Mouse (Mus musculus): ENCODE results near the gene Crat. TPM values are rescaled to one million over a fixed set of nuclear protein-coding genes. Genes with fewer than 3 reads are reported as not detected.

Crat gene
- polyA plus RNA-seq, 1 experiment from 2014 or later = 37.4 TPM

- Histone ChIP-seq H3K4me1 (ENCODE audit: insufficient read depth, low read depth, low read length) (no peaks in the 10 kb centered on the region; the same call in 1 of the 2 replicates), H3K9me3 (ENCODE audit: low read length) (no peaks in the 10 kb centered on the region), H3K9ac (replicated peaks; ENCODE audit: low read depth) (no peak overlapping the region), H3K4me3 (ENCODE audit: low read depth, low read length) (no peak overlapping the region), H3K27ac (ENCODE audit: low read length) (no peak overlapping the region), H3K4me2 (replicated peaks; ENCODE audit: low read depth, low read length) (no peak overlapping the region), H3K36me3 (ENCODE audit: insufficient read depth, low read length) (no peaks in the 10 kb centered on the region), H3K27me3 (replicated peaks; ENCODE audit: insufficient read depth, low read length) (no peaks in the 10 kb centered on the region)
- ATAC-seq (no peak), DNase-seq (ENCODE audit: low spot score) (no peak)
- 58% methylated on average over 13 of the region's 13 CpGs for WGBS
- TF ChIP-seq EP300 (IDR thresholded peaks at IDR 0.05) = no peak
- TF ChIP-seq CTCF (IDR thresholded peaks at IDR 0.05) = no peak
Measured at GRCm38 (mm10) chr2:30456104-30456980, 40.7 kb upstream of the Crat start.

- peaks cover 5% of the 10 kb centered on the region; the same call in 1 of the 2 replicates for H3K36me3 ChIP-seq (ENCODE audit: insufficient read depth, low read length)
- DNase-seq (ENCODE audit: low spot score) (no peak), ATAC-seq (no peak)
- H3K27ac ChIP-seq (ENCODE audit: low read length) = no peak overlapping the region
- no peaks in the 10 kb centered on the region; the same call in 1 of the 2 replicates for H3K4me1 ChIP-seq (ENCODE audit: insufficient read depth, low read depth, low read length)
- no peaks in the 10 kb centered on the region for H3K9me3 ChIP-seq (ENCODE audit: low read length)
- TF ChIP-seq EP300 (IDR thresholded peaks at IDR 0.05) (no peak), CTCF (IDR thresholded peaks at IDR 0.05) (no peak)
- H3K27me3 ChIP-seq (replicated peaks; ENCODE audit: insufficient read depth, low read length) = no peaks in the 10 kb centered on the region
- no peak overlapping the region for H3K4me3 ChIP-seq (ENCODE audit: low read depth, low read length)
- 78% methylated on average over 5 of the region's 5 CpGs for WGBS
- no peak overlapping the region for H3K4me2 ChIP-seq (replicated peaks; ENCODE audit: low read depth, low read length)
- H3K9ac ChIP-seq (replicated peaks; ENCODE audit: low read depth) = no peak overlapping the region
Measured at GRCm38 (mm10) chr2:30454587-30454986, 39.0 kb upstream of the Crat start.

GRCm38 (mm10) chr2:30453570-30453969 is 38.0 kb upstream of the Crat start:
- ATAC-seq (no peak), DNase-seq (ENCODE audit: low spot score) (no peak)
- no peaks in the 10 kb centered on the region for H3K9me3 ChIP-seq (ENCODE audit: low read length)
- TF ChIP-seq EP300 (IDR thresholded peaks at IDR 0.05) = no peak
- TF ChIP-seq CTCF (IDR thresholded peaks at IDR 0.05) = no peak
- H3K36me3 ChIP-seq (ENCODE audit: insufficient read depth, low read length) = peaks cover 10% of the 10 kb centered on the region; the same call in 1 of the 2 replicates
- H3K27me3 ChIP-seq (replicated peaks; ENCODE audit: insufficient read depth, low read length) = no peaks in the 10 kb centered on the region
- no peak overlapping the region for H3K4me3 ChIP-seq (ENCODE audit: low read depth, low read length)
- no peak overlapping the region for H3K9ac ChIP-seq (replicated peaks; ENCODE audit: low read depth)
- no peak overlapping the region for H3K27ac ChIP-seq (ENCODE audit: low read length)
- no peak overlapping the region for H3K4me2 ChIP-seq (replicated peaks; ENCODE audit: low read depth, low read length)
- H3K4me1 ChIP-seq (ENCODE audit: insufficient read depth, low read depth, low read length) = no peaks in the 10 kb centered on the region; the same call in 1 of the 2 replicates
- WGBS = 53% methylated on average over 3 of the region's 3 CpGs

- no peak overlapping the region for H3K4me2 ChIP-seq (replicated peaks; ENCODE audit: low read depth, low read length)
- H3K36me3 ChIP-seq (ENCODE audit: insufficient read depth, low read length) = peaks cover 17% of the 10 kb centered on the region; the same call in 1 of the 2 replicates
- 65% methylated on average over 3 of the region's 3 CpGs for WGBS
- no peaks in the 10 kb centered on the region for H3K9me3 ChIP-seq (ENCODE audit: low read length)
- ATAC-seq (no peak), DNase-seq (ENCODE audit: low spot score) (no peak)
- H3K27me3 ChIP-seq (replicated peaks; ENCODE audit: insufficient read depth, low read length) = no peaks in the 10 kb centered on the region
- H3K4me3 ChIP-seq (ENCODE audit: low read depth, low read length) = no peak overlapping the region
- TF ChIP-seq CTCF (IDR thresholded peaks at IDR 0.05) (no peak), EP300 (IDR thresholded peaks at IDR 0.05) (no peak)
- no peak overlapping the region for H3K27ac ChIP-seq (ENCODE audit: low read length)
- peaks cover 3% of the 10 kb centered on the region; the same call in 1 of the 2 replicates for H3K4me1 ChIP-seq (ENCODE audit: insufficient read depth, low read depth, low read length)
- H3K9ac ChIP-seq (replicated peaks; ENCODE audit: low read depth) = no peak overlapping the region
Measured at GRCm38 (mm10) chr2:30451525-30451924, 35.9 kb upstream of the Crat start.

- Histone ChIP-seq H3K27ac (ENCODE audit: low read length) (no peak overlapping the region), H3K36me3 (ENCODE audit: insufficient read depth, low read length) (peaks cover 17% of the 10 kb centered on the region; the same call in 1 of the 2 replicates), H3K27me3 (replicated peaks; ENCODE audit: insufficient read depth, low read length) (no peaks in the 10 kb centered on the region), H3K4me3 (ENCODE audit: low read depth, low read length) (no peak overlapping the region), H3K9ac (replicated peaks; ENCODE audit: low read depth) (no peak overlapping the region), H3K9me3 (ENCODE audit: low read length) (no peaks in the 10 kb centered on the region), H3K4me2 (replicated peaks; ENCODE audit: low read depth, low read length) (no peak overlapping the region), H3K4me1 (ENCODE audit: insufficient read depth, low read depth, low read length) (peaks cover 7% of the 10 kb centered on the region; the same call in 1 of the 2 replicates)
- 69% methylated on average over 1 of the region's 1 CpGs for WGBS
- TF ChIP-seq CTCF (IDR thresholded peaks at IDR 0.05) = peak; percentile 63
- no peak for TF ChIP-seq EP300 (IDR thresholded peaks at IDR 0.05)
- DNase-seq (ENCODE audit: low spot score) = no peak
- ATAC-seq = no peak
Measured at GRCm38 (mm10) chr2:30450530-30450929, 34.9 kb upstream of the Crat start.

- Histone ChIP-seq H3K36me3 (ENCODE audit: insufficient read depth, low read length) (peaks cover 22% of the 10 kb centered on the region; the same call in 1 of the 2 replicates), H3K4me2 (replicated peaks; ENCODE audit: low read depth, low read length) (no peak overlapping the region), H3K4me3 (ENCODE audit: low read depth, low read length) (no peak overlapping the region), H3K27me3 (replicated peaks; ENCODE audit: insufficient read depth, low read length) (no peaks in the 10 kb centered on the region), H3K27ac (ENCODE audit: low read length) (peak overlapping the region; percentile 86), H3K4me1 (ENCODE audit: insufficient read depth, low read depth, low read length) (peaks cover 23% of the 10 kb centered on the region), H3K9me3 (ENCODE audit: low read length) (no peaks in the 10 kb centered on the region), H3K9ac (replicated peaks; ENCODE audit: low read depth) (no peak overlapping the region)
- WGBS = 85% methylated on average over 7 of the region's 7 CpGs
- TF ChIP-seq EP300 (IDR thresholded peaks at IDR 0.05) = no peak
- TF ChIP-seq CTCF (IDR thresholded peaks at IDR 0.05) = no peak
- ATAC-seq (no peak), DNase-seq (ENCODE audit: low spot score) (no peak)
Measured at GRCm38 (mm10) chr2:30448371-30448770, 32.8 kb upstream of the Crat start.
